Mouse (Mus musculus) liver, embryonic 15.5 days (tissue): ENCODE data around the gene Hes2. TPM values are rescaled to one million over a fixed set of nuclear protein-coding genes. Genes with fewer than 3 reads are reported as not detected.

Source experiments
- ATAC-seq: fragments of 200-750 bp; cut with Nextera tagmentation; 2 replicates; pipeline ENCODE4 v1.8.0; 2017; ENCODE audit warnings: moderate number of reproducible peaks, mild to moderate bottlenecking, moderate library complexity; ENCODE audit not compliant: insufficient read depth
- H3K27ac ChIP-seq: fragments of 300-500 bp; sonication (generic); replicated peaks from 2 replicates; pipeline ENCODE4 v1.5.1; 2015; ENCODE audit warnings: mild to moderate bottlenecking, inconsistent platforms
- H3K27me3 ChIP-seq: fragments of 300-500 bp; sonication (generic); 2 replicates; pipeline ENCODE4 v1.6.1; 2015; ENCODE audit warnings: mild to moderate bottlenecking, inconsistent platforms
- H3K36me3 ChIP-seq: fragments of 300-500 bp; sonication (generic); replicated peaks from 2 replicates; pipeline ENCODE4 v1.6.1; 2015; ENCODE audit warnings: moderate library complexity, mild to moderate bottlenecking, inconsistent platforms
- H3K4me1 ChIP-seq: fragments of 300-500 bp; sonication (generic); replicated peaks from 2 replicates; pipeline ENCODE4 v1.6.1; 2015; ENCODE audit warnings: inconsistent platforms
- H3K4me2 ChIP-seq: fragments of 300-500 bp; sonication (generic); 2 replicates; pipeline ENCODE4 v1.6.1; 2015; ENCODE audit warnings: moderate library complexity, mild to moderate bottlenecking, inconsistent platforms
- H3K4me3 ChIP-seq: fragments of 300-500 bp; sonication (generic); replicated peaks from 2 replicates; pipeline ENCODE4 v1.5.1; 2015; ENCODE audit warnings: mild to moderate bottlenecking, inconsistent platforms
- H3K9ac ChIP-seq: fragments of 300-500 bp; sonication (generic); 2 replicates; pipeline ENCODE4 v1.6.1; 2015; ENCODE audit warnings: moderate library complexity, mild to moderate bottlenecking, inconsistent platforms
- H3K9me3 ChIP-seq: fragments of 300-500 bp; sonication (generic); replicated peaks from 2 replicates; pipeline ENCODE4 v1.6.1; 2016; ENCODE audit warnings: inconsistent platforms
- WGBS: fragments of 180-500 bp; shearing (Covaris S2); methylation state at CpG from one replicate; pipeline ENCODE4 v1.1.7; 2015; ENCODE audit warnings: mixed read lengths; ENCODE audit not compliant: insufficient replicate concordance; 5-methylcytosine and 5-hydroxymethylcytosine counted together
- polyA plus RNA-seq: library from polyadenylated mRNA; unstranded; fragments of >200 nt; fragmentation: Nextera tagmentation; extraction: Ambion mirVana; gene quantifications from 2 replicates; pipeline ENCODE4 v1.2.1, GENCODE M21; 2015

The Hes2 gene
- polyA plus RNA-seq, 1 experiment from 2014 or later = not detected

GRCm38 (mm10) chr4:152124361-152124961 lies 34.2 kb upstream of the Hes2 start:
- Histone ChIP-seq H3K27ac (no peak overlapping the region), H3K9ac (no peak overlapping the region), H3K4me3 (no peak overlapping the region), H3K9me3 (no peaks in the 10 kb centered on the region), H3K27me3 (peaks cover 100% of the 10 kb centered on the region), H3K4me1 (peaks cover 37% of the 10 kb centered on the region), H3K4me2 (0 out of 2 replicates have a peak overlapping the region, but pooled peaks have one; percentile 30), H3K36me3 (no peaks in the 10 kb centered on the region)
- no peak for ATAC-seq
- WGBS = 12% methylated on average over 13 of the region's 13 CpGs

GRCm38 (mm10) chr4:152125161-152126025 lies 33.3 kb upstream of the Hes2 start:
- Histone ChIP-seq H3K27me3 (peaks cover 100% of the 10 kb centered on the region), H3K4me3 (0 out of 2 replicates have a peak overlapping the region, but pooled peaks have one; percentile 9), H3K9ac (no peak overlapping the region), H3K4me1 (peaks cover 31% of the 10 kb centered on the region), H3K27ac (no peak overlapping the region), H3K9me3 (no peaks in the 10 kb centered on the region), H3K4me2 (peak overlapping the region; percentile 30; the same call in 1 of the 2 replicates), H3K36me3 (no peaks in the 10 kb centered on the region)
- WGBS = 13% methylated on average over 56 of the region's 56 CpGs
- no peak for ATAC-seq

GRCm38 (mm10) chr4:152126026-152126920 lies 32.4 kb upstream of the Hes2 start:
- Histone ChIP-seq H3K27ac (no peak overlapping the region), H3K27me3 (peaks cover 100% of the 10 kb centered on the region), H3K9me3 (no peaks in the 10 kb centered on the region), H3K4me3 (0 out of 2 replicates have a peak overlapping the region, but pooled peaks have one; percentile 10), H3K4me2 (peak overlapping the region; percentile 30), H3K4me1 (peaks cover 34% of the 10 kb centered on the region), H3K9ac (no peak overlapping the region), H3K36me3 (no peaks in the 10 kb centered on the region)
- no peak for ATAC-seq
- 13% methylated on average over 65 of the region's 65 CpGs for WGBS

GRCm38 (mm10) chr4:152127884-152128283 lies 30.8 kb upstream of the Hes2 start:
- no peak overlapping the region for H3K27ac ChIP-seq
- H3K36me3 ChIP-seq = no peaks in the 10 kb centered on the region
- peaks cover 100% of the 10 kb centered on the region for H3K27me3 ChIP-seq
- ATAC-seq = no peak
- peaks cover 50% of the 10 kb centered on the region for H3K4me1 ChIP-seq
- H3K9me3 ChIP-seq = no peaks in the 10 kb centered on the region
- no peak overlapping the region for H3K4me3 ChIP-seq
- 81% methylated on average over 11 of the region's 11 CpGs for WGBS
- no peak overlapping the region for H3K9ac ChIP-seq
- H3K4me2 ChIP-seq = no peak overlapping the region

- H3K9me3 ChIP-seq = no peaks in the 10 kb centered on the region
- no peak overlapping the region for H3K27ac ChIP-seq
- H3K4me3 ChIP-seq = peak overlapping the region; percentile 5; the same call in 1 of the 2 replicates
- H3K4me1 ChIP-seq = peaks cover 50% of the 10 kb centered on the region
- 63% methylated on average over 5 of the region's 5 CpGs for WGBS
- peaks cover 100% of the 10 kb centered on the region for H3K27me3 ChIP-seq
- no peak for ATAC-seq
- no peaks in the 10 kb centered on the region for H3K36me3 ChIP-seq
- peak overlapping the region; percentile 15 for H3K4me2 ChIP-seq
- H3K9ac ChIP-seq = no peak overlapping the region
These were observed 29.9 kb upstream of the Hes2 start for GRCm38 (mm10) chr4:152128784-152129183.

- H3K4me3 ChIP-seq = 0 out of 2 replicates have a peak overlapping the region, but pooled peaks have one; percentile 5
These were observed 29.2 kb upstream of the Hes2 start for GRCm38 (mm10) chr4:152129395-152129930.

GRCm38 (mm10) chr4:152130771-152131653 lies 27.7 kb upstream of the Hes2 start:
- peak; percentile 60 for ATAC-seq

More at GRCm38 (mm10) chr4:152129395-152129930, 29.2 kb upstream of the Hes2 start:
- H3K4me1 ChIP-seq = peaks cover 50% of the 10 kb centered on the region
- ATAC-seq = no peak
- H3K9ac ChIP-seq = no peak overlapping the region
- H3K9me3 ChIP-seq = no peaks in the 10 kb centered on the region
- H3K27ac ChIP-seq = no peak overlapping the region
- WGBS = 28% methylated on average over 13 of the region's 13 CpGs
- H3K27me3 ChIP-seq = peaks cover 100% of the 10 kb centered on the region
- no peaks in the 10 kb centered on the region for H3K36me3 ChIP-seq
- H3K4me2 ChIP-seq = peak overlapping the region; percentile 15; the same call in 1 of the 2 replicates

GRCm38 (mm10) chr4:152131809-152132771 lies 26.6 kb upstream of the Hes2 start:
- ATAC-seq = no peak
- H3K9me3 ChIP-seq = no peaks in the 10 kb centered on the region
- H3K4me2 ChIP-seq = peak overlapping the region; percentile 62
- peak overlapping the region; percentile 43 for H3K4me3 ChIP-seq
- no peaks in the 10 kb centered on the region for H3K36me3 ChIP-seq
- peaks cover 46% of the 10 kb centered on the region for H3K4me1 ChIP-seq
- H3K27me3 ChIP-seq = peaks cover 88% of the 10 kb centered on the region
- no peak overlapping the region for H3K9ac ChIP-seq
- WGBS = 7% methylated on average over 50 of the region's 50 CpGs
- H3K27ac ChIP-seq = no peak overlapping the region

More at GRCm38 (mm10) chr4:152130771-152131653, 27.7 kb upstream of the Hes2 start:
- Histone ChIP-seq H3K9ac (no peak overlapping the region), H3K27me3 (peaks cover 90% of the 10 kb centered on the region), H3K4me1 (peaks cover 42% of the 10 kb centered on the region), H3K36me3 (no peaks in the 10 kb centered on the region), H3K9me3 (no peaks in the 10 kb centered on the region), H3K4me2 (peak overlapping the region; percentile 62), H3K27ac (no peak overlapping the region), H3K4me3 (peak overlapping the region; percentile 43)
- under 1% methylated on average over 83 of the region's 85 CpGs for WGBS

GRCm38 (mm10) chr4:152132772-152133169 lies 25.9 kb upstream of the Hes2 start:
- H3K4me3 ChIP-seq = no peak overlapping the region
- no peak for ATAC-seq
- WGBS = 28% methylated on average over 10 of the region's 10 CpGs
- peaks cover 84% of the 10 kb centered on the region for H3K27me3 ChIP-seq
- H3K36me3 ChIP-seq = no peaks in the 10 kb centered on the region
- H3K9ac ChIP-seq = no peak overlapping the region
- H3K4me2 ChIP-seq = no peak overlapping the region
- peaks cover 46% of the 10 kb centered on the region for H3K4me1 ChIP-seq
- no peak overlapping the region for H3K27ac ChIP-seq
- no peaks in the 10 kb centered on the region for H3K9me3 ChIP-seq
